Mouse (Mus musculus): ENCODE measurements around the gene Slco4c1. TPM values are rescaled to one million over a fixed set of nuclear protein-coding genes. Genes with fewer than 3 reads are reported as not detected.

The Slco4c1 gene
- polyA plus RNA-seq, 1 experiment: not detected

GRCm38 (mm10) chr1:96789268-96789667 lies 82.7 kb downstream of the Slco4c1 start:
- Histone ChIP-seq H3K4me1 (no peaks in the 10 kb centered on the region), H3K9me3 (no peaks in the 10 kb centered on the region), H3K36me3 (replicated peaks; ENCODE audit: low read length) (no peaks in the 10 kb centered on the region), H3K27me3 (replicated peaks) (no peaks in the 10 kb centered on the region), H3K4me3 (replicated peaks) (no peak overlapping the region)
- no peak for TF ChIP-seq FLI1 (IDR thresholded peaks at IDR 0.05; ENCODE audit: low read length)
- TF ChIP-seq GATA1 (IDR thresholded peaks at IDR 0.05; ENCODE audit: borderline replicate concordance, low read length): no peak

GRCm38 (mm10) chr1:96774174-96774573 lies 97.8 kb downstream of the Slco4c1 start:
- H3K36me3 ChIP-seq (replicated peaks; ENCODE audit: low read length): no peaks in the 10 kb centered on the region
- no peak overlapping the region for H3K4me3 ChIP-seq (replicated peaks)
- no peaks in the 10 kb centered on the region for H3K27me3 ChIP-seq (replicated peaks)
- no peaks in the 10 kb centered on the region for H3K9me3 ChIP-seq
- no peaks in the 10 kb centered on the region for H3K4me1 ChIP-seq
- no peak for TF ChIP-seq FLI1 (IDR thresholded peaks at IDR 0.05; ENCODE audit: low read length)
- TF ChIP-seq GATA1 (IDR thresholded peaks at IDR 0.05; ENCODE audit: borderline replicate concordance, low read length): no peak

- H3K36me3 ChIP-seq (replicated peaks; ENCODE audit: low read length): no peaks in the 10 kb centered on the region
- no peak overlapping the region for H3K4me3 ChIP-seq (replicated peaks)
- H3K9me3 ChIP-seq: no peaks in the 10 kb centered on the region
- TF ChIP-seq GATA1 (IDR thresholded peaks at IDR 0.05; ENCODE audit: borderline replicate concordance, low read length): no peak
- TF ChIP-seq FLI1 (IDR thresholded peaks at IDR 0.05; ENCODE audit: low read length): no peak
- no peaks in the 10 kb centered on the region for H3K27me3 ChIP-seq (replicated peaks)
- no peaks in the 10 kb centered on the region for H3K4me1 ChIP-seq
Measured at GRCm38 (mm10) chr1:96773712-96774111, 98.3 kb downstream of the Slco4c1 start.

- H3K36me3 ChIP-seq (replicated peaks; ENCODE audit: low read length): no peaks in the 10 kb centered on the region
- H3K4me1 ChIP-seq: 0 out of 2 replicates have a peak, but pooled peaks cover 3% of the 10 kb centered on the region
- no peak overlapping the region for H3K4me3 ChIP-seq (replicated peaks)
- no peaks in the 10 kb centered on the region for H3K9me3 ChIP-seq
- TF ChIP-seq FLI1 (IDR thresholded peaks at IDR 0.05; ENCODE audit: low read length): no peak
- TF ChIP-seq GATA1 (IDR thresholded peaks at IDR 0.05; ENCODE audit: borderline replicate concordance, low read length): no peak
- H3K27me3 ChIP-seq (replicated peaks): no peaks in the 10 kb centered on the region
Measured at GRCm38 (mm10) chr1:96770283-96770682, 101.7 kb downstream of the Slco4c1 start.

GRCm38 (mm10) chr1:96768264-96768663 lies 103.7 kb downstream of the Slco4c1 start:
- Histone ChIP-seq H3K36me3 (replicated peaks; ENCODE audit: low read length) (no peaks in the 10 kb centered on the region), H3K9me3 (no peaks in the 10 kb centered on the region), H3K27me3 (replicated peaks) (no peaks in the 10 kb centered on the region), H3K4me3 (replicated peaks) (no peak overlapping the region), H3K4me1 (0 out of 2 replicates have a peak, but pooled peaks cover 3% of the 10 kb centered on the region)
- no peak for TF ChIP-seq FLI1 (IDR thresholded peaks at IDR 0.05; ENCODE audit: low read length)
- TF ChIP-seq GATA1 (IDR thresholded peaks at IDR 0.05; ENCODE audit: borderline replicate concordance, low read length): no peak

GRCm38 (mm10) chr1:96766535-96766934 lies 105.4 kb downstream of the Slco4c1 start:
- no peaks in the 10 kb centered on the region for H3K27me3 ChIP-seq (replicated peaks)
- no peak overlapping the region for H3K4me3 ChIP-seq (replicated peaks)
- H3K36me3 ChIP-seq (replicated peaks; ENCODE audit: low read length): no peaks in the 10 kb centered on the region
- no peaks in the 10 kb centered on the region for H3K9me3 ChIP-seq
- no peak for TF ChIP-seq FLI1 (IDR thresholded peaks at IDR 0.05; ENCODE audit: low read length)
- TF ChIP-seq GATA1 (IDR thresholded peaks at IDR 0.05; ENCODE audit: borderline replicate concordance, low read length): no peak
- 0 out of 2 replicates have a peak, but pooled peaks cover 3% of the 10 kb centered on the region for H3K4me1 ChIP-seq

All from megakaryocyte, embryonic 14.5 days (primary cell).